Mouse (Mus musculus) forebrain, embryonic 14.5 days (tissue): ENCODE measurements around the gene Ndufb4. TPM values are rescaled to one million over a fixed set of nuclear protein-coding genes. Genes with fewer than 3 reads are reported as not detected.

Experiments used
- ATAC-seq: fragments of 200-750 bp; cut with Nextera tagmentation; 2 replicates; pipeline ENCODE4 v1.8.0; 2017; ENCODE audit warnings: mild to moderate bottlenecking, moderate library complexity
- DNase-seq: peaks from one replicate; pipeline ENCODE4 v3.0.0-alpha.2; 2015; ENCODE audit warnings: low spot score
- H3K27ac ChIP-seq: fragments of 300-500 bp; sonication (generic); 2 replicates; pipeline ENCODE4 v1.5.1; 2014; ENCODE audit warnings: low read depth, mild to moderate bottlenecking, control low read depth, low read length, moderate library complexity
- H3K27me3 ChIP-seq: fragments of 300-500 bp; sonication (generic); replicated peaks from 2 replicates; pipeline ENCODE4 v1.6.1; 2014; ENCODE audit warnings: low read length, control low read depth, mixed read lengths; ENCODE audit not compliant: control insufficient read depth, insufficient read depth
- H3K36me3 ChIP-seq: fragments of 300-500 bp; sonication (generic); 2 replicates; pipeline ENCODE4 v1.6.1; 2014; ENCODE audit warnings: low read length, control low read depth; ENCODE audit not compliant: control insufficient read depth, insufficient read depth
- H3K4me1 ChIP-seq: fragments of 300-500 bp; sonication (generic); 2 replicates; pipeline ENCODE4 v1.6.1; 2014; ENCODE audit warnings: antibody characterized with exemption, low read length, control low read depth; ENCODE audit not compliant: control insufficient read depth, insufficient read depth
- H3K4me2 ChIP-seq: fragments of 300-500 bp; sonication (generic); 2 replicates; pipeline ENCODE4 v1.6.1; 2014; ENCODE audit warnings: mild to moderate bottlenecking, control low read depth, low read length
- H3K4me3 ChIP-seq: fragments of 300-500 bp; sonication (generic); 2 replicates; pipeline ENCODE4 v1.5.1; 2014; ENCODE audit warnings: low read depth, low read length, control low read depth
- H3K9ac ChIP-seq: fragments of 300-500 bp; sonication (generic); 2 replicates; pipeline ENCODE4 v1.6.1; 2014; ENCODE audit warnings: mild to moderate bottlenecking, low read length, control low read depth, moderate library complexity
- H3K9me3 ChIP-seq: fragments of 300-500 bp; sonication (generic); replicated peaks from 2 replicates; pipeline ENCODE4 v1.6.1; 2016; ENCODE audit warnings: low read length, control low read depth, mixed read lengths; ENCODE audit not compliant: control insufficient read depth
- WGBS: fragments of 180-500 bp; shearing (Covaris S2); extraction: QIAGEN DNeasy Blood & Tissue Kit; methylation state at CpG from one replicate; pipeline ENCODE4 v1.1.7; 2014; 5-methylcytosine and 5-hydroxymethylcytosine counted together
- polyA plus RNA-seq: library from polyadenylated mRNA; unstranded; fragments of >200 nt; fragmentation: Nextera tagmentation; extraction: Ambion mirVana; gene quantifications from 2 replicates; pipeline ENCODE4 v1.2.1, GENCODE M21; 2014

Ndufb4 gene
- polyA plus RNA-seq, 1 experiment from 2014 or later: 71.1 TPM

- no peaks in the 10 kb centered on the region for H3K27me3 ChIP-seq
- no peak overlapping the region for H3K4me2 ChIP-seq
- 91% methylated on average over 7 of the region's 7 CpGs for WGBS
- DNase-seq: no peak
- no peak overlapping the region for H3K4me3 ChIP-seq
- H3K27ac ChIP-seq: no peak overlapping the region
- no peaks in the 10 kb centered on the region for H3K9me3 ChIP-seq
- H3K36me3 ChIP-seq: no peaks in the 10 kb centered on the region
- H3K9ac ChIP-seq: no peak overlapping the region
- no peaks in the 10 kb centered on the region for H3K4me1 ChIP-seq
- no peak for ATAC-seq
Observed at GRCm38 (mm10) chr16:37598463-37598862, 55.8 kb downstream of the Ndufb4 start.

- Histone ChIP-seq H3K36me3 (no peaks in the 10 kb centered on the region), H3K4me3 (no peak overlapping the region), H3K27ac (no peak overlapping the region), H3K4me2 (no peak overlapping the region), H3K9ac (no peak overlapping the region), H3K27me3 (no peaks in the 10 kb centered on the region), H3K9me3 (no peaks in the 10 kb centered on the region), H3K4me1 (no peaks in the 10 kb centered on the region)
- WGBS: 83% methylated on average over 5 of the region's 5 CpGs
- ATAC-seq (no peak), DNase-seq (no peak)
Observed at GRCm38 (mm10) chr16:37597412-37597811, 56.8 kb downstream of the Ndufb4 start.

Other genes with a start within 250 kb of the Ndufb4 start
- gene Gtf2e1, start 114.7 kb downstream of the Ndufb4 start, polyA plus RNA-seq: 42.3 and 43.9 TPM in 2 replicates
- 22.6 and 22.8 TPM in 2 replicates for gene Rabl3, start 114.6 kb downstream of the Ndufb4 start, polyA plus RNA-seq
- gene Hgd, start 74.3 kb downstream of the Ndufb4 start, polyA plus RNA-seq: not detected in 2 replicates
- 90.2 and 101 TPM in 2 replicates for gene Fstl1, start 122.4 kb upstream of the Ndufb4 start, polyA plus RNA-seq
- gene Gm36028, start 206.7 kb upstream of the Ndufb4 start, polyA plus RNA-seq: 0.20 TPM in 1 of 2 replicates, not detected in the other
- 40.7 and 53.0 TPM in 2 replicates for gene Lrrc58, start 213.9 kb upstream of the Ndufb4 start, polyA plus RNA-seq